Mouse (Mus musculus) hindbrain, embryonic 16.5 days (tissue): ENCODE measurements around the gene Olfr707. TPM values are rescaled to one million over a fixed set of nuclear protein-coding genes. Genes with fewer than 3 reads are reported as not detected.
"Not testable (repeated sequence)": the region's sequence is repeated elsewhere in the genome, so short reads cannot be mapped to it uniquely, and the experiment has no call there.

Experiments used
- ATAC-seq: fragments of 200-750 bp; cut with Nextera tagmentation; 2 replicates; pipeline ENCODE4 v1.8.0; 2017; ENCODE audit warnings: moderate TSS enrichment, moderate library complexity
- H3K27ac ChIP-seq: fragments of 300-500 bp; sonication (generic); 2 replicates; pipeline ENCODE4 v1.5.1; 2014; ENCODE audit warnings: low read depth, mild to moderate bottlenecking, control low read depth, low read length, moderate library complexity
- H3K27me3 ChIP-seq: fragments of 300-500 bp; sonication (generic); replicated peaks from 2 replicates; pipeline ENCODE4 v1.6.1; 2014; ENCODE audit warnings: low read length; ENCODE audit not compliant: control insufficient read depth, insufficient read depth
- H3K36me3 ChIP-seq: fragments of 300-500 bp; sonication (generic); 2 replicates; pipeline ENCODE4 v1.6.1; 2014; ENCODE audit warnings: mild to moderate bottlenecking, low read length, moderate library complexity, mixed read lengths; ENCODE audit not compliant: control insufficient read depth, insufficient read depth
- H3K4me1 ChIP-seq: fragments of 300-500 bp; sonication (generic); 2 replicates; pipeline ENCODE4 v1.6.1; 2014; ENCODE audit warnings: low read depth, low read length; ENCODE audit not compliant: control insufficient read depth, insufficient read depth
- H3K4me2 ChIP-seq: fragments of 300-500 bp; sonication (generic); 2 replicates; pipeline ENCODE4 v1.6.1; 2014; ENCODE audit warnings: mild to moderate bottlenecking, low read length, control low read depth, moderate library complexity
- H3K4me3 ChIP-seq: fragments of 300-500 bp; sonication (generic); 2 replicates; pipeline ENCODE4 v1.5.1; 2014; ENCODE audit warnings: mild to moderate bottlenecking, low read length, control low read depth, moderate library complexity
- H3K9ac ChIP-seq: fragments of 300-500 bp; sonication (generic); 2 replicates; pipeline ENCODE4 v1.6.1; 2014; ENCODE audit warnings: low read depth, mild to moderate bottlenecking, control low read depth, low read length, moderate library complexity
- H3K9me3 ChIP-seq: fragments of 300-500 bp; sonication (generic); 2 replicates; pipeline ENCODE4 v1.6.1; 2014; ENCODE audit warnings: mild to moderate bottlenecking, low read length, moderate library complexity; ENCODE audit not compliant: control insufficient read depth
- WGBS: fragments of 180-500 bp; shearing (Covaris S2); extraction: QIAGEN DNeasy Blood & Tissue Kit; methylation state at CpG from one replicate; pipeline ENCODE4 v1.1.7; 2014; 5-methylcytosine and 5-hydroxymethylcytosine counted together
- polyA plus RNA-seq: library from polyadenylated mRNA; unstranded; fragments of >200 nt; fragmentation: Nextera tagmentation; extraction: Ambion mirVana; gene quantifications from 2 replicates; pipeline ENCODE4 v1.2.1, GENCODE M21; 2015

The Olfr707 gene
- polyA plus RNA-seq: not detected in 2 replicates

DNA sequence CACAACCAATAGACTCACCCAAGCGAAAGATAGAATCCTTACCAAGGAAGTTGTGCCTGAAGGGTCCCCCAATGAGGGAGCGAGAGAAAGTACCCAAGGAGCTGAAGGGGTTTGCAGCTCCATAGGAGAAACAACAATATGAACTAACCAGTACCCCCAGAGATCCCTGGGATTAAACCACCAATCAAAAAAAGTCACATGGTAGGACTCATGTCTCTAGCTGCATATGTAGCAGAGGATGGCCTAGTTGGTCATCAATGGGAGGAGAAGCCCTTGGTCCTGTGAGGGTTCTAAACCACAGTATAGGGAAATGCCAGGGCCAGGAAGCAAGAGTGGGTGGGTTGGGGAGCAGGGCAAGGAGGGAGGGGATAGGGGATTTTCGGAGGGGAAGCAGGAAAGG is at the start of gene Olfr707:
Gene Olfr707, minus strand, starts transcription at position 101 of the 400 bp plus-strand sequence.
- not testable (repeated sequence) for H3K4me3 ChIP-seq, H3K9me3 ChIP-seq, H3K27ac ChIP-seq, ATAC-seq, H3K9ac ChIP-seq, H3K4me2 ChIP-seq, H3K36me3 ChIP-seq, H3K27me3 ChIP-seq, H3K4me1 ChIP-seq
- WGBS: 84% methylated on average over 3 of the region's 3 CpGs

DNA sequence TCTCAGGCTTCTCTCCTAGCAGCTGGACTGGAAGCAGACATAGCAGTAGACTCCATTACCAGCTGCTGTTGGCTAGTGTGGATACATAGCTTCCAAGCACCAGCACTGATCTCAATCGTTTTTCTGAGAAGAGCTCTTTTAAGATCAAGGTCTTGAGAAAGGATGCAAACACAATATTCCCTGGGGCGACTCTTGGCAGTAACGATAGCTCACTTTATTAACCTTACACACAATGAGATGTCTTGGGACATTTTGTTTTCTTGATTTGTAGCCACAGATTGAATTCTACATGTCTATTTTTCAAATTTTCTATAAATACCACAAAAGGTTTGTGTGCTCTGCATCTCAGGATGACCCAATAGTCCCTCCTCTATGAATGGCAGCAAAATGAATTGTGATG is 47.2 kb upstream of the Olfr707 start, which contains the start of gene Olfr710:
Gene Olfr710, minus strand, starts transcription at position 101 of the 400 bp plus-strand sequence.
- Histone ChIP-seq H3K27ac (no peak within 1 kb of the TSS), H3K4me3 (no peak within 1 kb of the TSS), H3K4me1 (no peaks in the 10 kb centered on the region), H3K4me2 (no peak within 1 kb of the TSS), H3K27me3 (no peaks in the 10 kb centered on the region), H3K36me3 (no peaks in the 10 kb centered on the region), H3K9ac (no peak within 1 kb of the TSS), H3K9me3 (no peaks in the 10 kb centered on the region)
- 81% methylated on average over 3 of the region's 3 CpGs for WGBS
- no peak for ATAC-seq

DNA sequence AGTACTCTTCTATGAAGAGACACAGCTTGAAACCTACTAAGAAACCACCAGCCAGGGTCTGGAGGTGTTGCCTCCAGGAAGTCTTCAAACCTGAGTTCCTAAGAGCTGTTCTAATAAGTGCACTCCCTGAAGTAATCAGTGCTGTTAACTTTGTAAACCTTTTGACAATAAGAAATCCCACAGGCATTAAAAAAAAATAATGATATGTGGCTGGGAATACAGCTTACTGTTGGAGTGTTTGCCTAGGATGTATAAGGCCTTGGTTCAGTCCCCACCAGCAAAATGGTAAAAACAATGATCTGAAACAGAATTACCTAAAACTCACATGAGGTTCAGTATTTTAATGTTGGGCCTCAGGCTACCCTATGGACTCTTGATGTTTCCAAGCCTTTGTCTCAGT is 31.1 kb upstream of the Olfr707 start, which contains the start of gene Olfr709-ps1:
Gene Olfr709-ps1, minus strand, starts transcription at position 101 of the 400 bp plus-strand sequence.
- H3K27me3 ChIP-seq: no peaks in the 10 kb centered on the region
- no peak within 1 kb of the TSS for H3K27ac ChIP-seq
- no peak for ATAC-seq
- no peaks in the 10 kb centered on the region for H3K4me1 ChIP-seq
- no peaks in the 10 kb centered on the region for H3K9me3 ChIP-seq
- no peak within 1 kb of the TSS for H3K4me3 ChIP-seq
- H3K4me2 ChIP-seq: no peak within 1 kb of the TSS
- H3K36me3 ChIP-seq: no peaks in the 10 kb centered on the region
- H3K9ac ChIP-seq: no peak within 1 kb of the TSS

DNA sequence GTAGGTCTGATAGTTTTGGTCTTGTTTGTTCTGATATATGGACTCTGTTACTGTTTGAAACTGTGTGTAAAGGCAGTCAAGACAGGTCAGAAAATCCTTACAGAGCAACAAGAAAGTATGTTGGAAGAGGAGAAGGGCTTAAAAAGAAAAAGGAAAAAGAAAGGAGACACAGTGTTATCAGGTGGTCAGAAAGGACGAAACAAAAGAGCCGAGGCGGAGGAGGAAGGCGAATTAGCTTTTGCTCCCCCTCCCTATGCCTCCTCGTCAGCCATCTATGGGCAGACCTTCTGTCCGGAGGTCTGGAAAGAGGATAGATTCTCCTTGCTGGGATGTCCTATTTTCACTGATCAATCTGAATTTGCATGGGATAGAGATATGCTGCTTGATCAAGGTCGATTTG is 19.9 kb upstream of the Olfr707 start:
- not testable (repeated sequence) for H3K27ac ChIP-seq, H3K4me3 ChIP-seq, H3K4me2 ChIP-seq, H3K4me1 ChIP-seq, H3K36me3 ChIP-seq, H3K9ac ChIP-seq, H3K9me3 ChIP-seq, H3K27me3 ChIP-seq, ATAC-seq
- 85% methylated on average over 2 of the region's 7 CpGs for WGBS

DNA sequence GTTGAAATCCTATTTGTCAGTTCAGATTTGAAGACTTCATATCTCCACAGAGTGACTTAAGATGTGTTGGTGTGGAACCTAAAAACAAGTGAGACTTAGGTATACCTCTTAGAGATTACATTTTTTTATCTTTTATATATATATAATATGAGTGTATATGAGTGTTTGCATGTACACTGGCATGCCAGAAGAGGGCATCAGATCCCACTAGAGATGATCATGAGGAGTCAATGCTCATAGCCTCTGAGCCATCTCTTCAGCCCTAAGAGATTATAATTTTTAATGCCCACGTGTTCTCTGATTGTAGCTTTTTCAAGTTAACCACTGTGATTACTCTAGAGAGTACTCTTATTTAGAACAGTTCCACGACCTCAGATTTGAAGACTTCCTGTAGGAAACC is 6.6 kb upstream of the Olfr707 start, which contains the start of gene Olfr1532-ps1:
Gene Olfr1532-ps1, plus strand, starts transcription at position 326 of the 400 bp plus-strand sequence.
- 61% methylated on average over 2 of the region's 2 CpGs for WGBS
- Histone ChIP-seq H3K9me3 (no peaks in the 10 kb centered on the region), H3K4me3 (no peak within 1 kb of the TSS), H3K9ac (no peak within 1 kb of the TSS), H3K4me2 (no peak within 1 kb of the TSS), H3K27ac (no peak within 1 kb of the TSS), H3K27me3 (no peaks in the 10 kb centered on the region), H3K36me3 (no peaks in the 10 kb centered on the region), H3K4me1 (no peaks in the 10 kb centered on the region)
- ATAC-seq: no peak

DNA sequence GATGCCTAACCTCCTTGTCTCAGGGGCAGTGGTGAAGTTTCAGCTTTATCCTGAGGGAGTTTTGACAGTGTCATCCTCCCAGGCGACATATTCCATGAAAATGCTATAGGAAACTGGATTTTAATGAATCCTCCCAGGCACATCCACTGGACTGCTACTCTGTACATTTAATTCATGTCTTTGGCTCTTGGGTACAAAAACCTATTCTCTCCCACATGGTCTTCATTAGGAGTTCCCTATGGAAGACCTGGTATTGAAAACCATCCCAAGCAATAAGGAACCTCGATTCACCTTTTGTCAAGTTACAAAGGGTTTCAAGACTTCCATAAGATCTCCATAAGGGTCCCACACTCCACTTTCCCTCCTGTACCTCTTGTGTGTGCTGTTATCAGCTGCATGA is 13.0 kb downstream of the Olfr707 start, which contains the start of gene Olfr706:
Gene Olfr706, minus strand, starts transcription at position 101 of the 400 bp plus-strand sequence.
- Histone ChIP-seq H3K27ac (no peak within 1 kb of the TSS), H3K27me3 (no peaks in the 10 kb centered on the region), H3K4me2 (no peak within 1 kb of the TSS), H3K4me1 (no peaks in the 10 kb centered on the region), H3K9ac (no peak within 1 kb of the TSS), H3K36me3 (no peaks in the 10 kb centered on the region), H3K4me3 (no peak within 1 kb of the TSS), H3K9me3 (no peaks in the 10 kb centered on the region)
- ATAC-seq: no peak
- 83% methylated on average over 2 of the region's 2 CpGs for WGBS

DNA sequence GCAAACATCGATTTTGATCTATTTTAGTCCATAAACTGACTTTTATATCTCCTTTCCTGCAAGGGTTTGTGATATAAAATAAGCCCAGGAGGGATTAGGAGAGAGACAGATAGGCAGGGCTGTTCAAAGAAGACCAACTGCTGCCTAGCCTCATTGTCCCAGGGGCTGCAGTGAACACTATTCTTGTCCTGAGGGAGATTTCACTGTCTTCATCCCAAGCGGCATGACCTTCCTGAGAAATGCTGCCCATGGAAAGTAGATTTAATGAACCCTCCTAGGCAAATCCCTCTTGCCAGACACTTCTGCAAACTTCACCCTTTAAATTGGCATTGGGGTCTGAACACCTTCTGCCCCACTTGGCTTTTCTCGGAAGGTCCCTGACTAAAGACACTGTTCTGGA is 24.2 kb downstream of the Olfr707 start, which contains the start of gene Olfr705:
Gene Olfr705, minus strand, starts transcription at position 101 of the 400 bp plus-strand sequence.
- no peak within 1 kb of the TSS for H3K4me2 ChIP-seq
- H3K27me3 ChIP-seq: no peaks in the 10 kb centered on the region
- WGBS: 87% methylated on average over 3 of the region's 3 CpGs
- no peak within 1 kb of the TSS for H3K9ac ChIP-seq
- no peak within 1 kb of the TSS for H3K27ac ChIP-seq
- H3K36me3 ChIP-seq: no peaks in the 10 kb centered on the region
- no peak for ATAC-seq
- no peak within 1 kb of the TSS for H3K4me3 ChIP-seq
- no peaks in the 10 kb centered on the region for H3K4me1 ChIP-seq
- H3K9me3 ChIP-seq: no peaks in the 10 kb centered on the region

DNA sequence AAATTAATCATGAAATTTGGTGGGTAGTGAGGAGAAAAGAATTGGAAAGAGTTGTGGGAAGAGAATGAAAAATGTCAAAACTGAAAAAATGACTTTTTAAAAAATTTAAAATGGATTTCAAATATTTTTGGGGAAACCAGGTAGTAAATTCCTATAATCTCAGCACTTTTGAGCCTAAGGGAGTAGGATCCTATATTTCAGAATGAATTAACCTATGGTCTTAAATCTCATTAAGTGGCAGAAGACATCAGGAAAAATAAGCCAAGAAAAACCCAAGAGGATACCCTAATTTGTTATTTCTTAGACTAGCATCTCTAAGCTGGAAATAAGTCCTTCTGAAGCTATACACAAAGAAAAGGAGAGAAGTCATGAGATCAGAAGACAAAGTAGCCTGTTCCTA is 38.2 kb downstream of the Olfr707 start, which contains the start of gene Olfr704:
Gene Olfr704, plus strand, starts transcription at position 301 of the 400 bp plus-strand sequence.
- Histone ChIP-seq H3K9ac (no peak within 1 kb of the TSS), H3K27ac (no peak within 1 kb of the TSS), H3K36me3 (no peaks in the 10 kb centered on the region), H3K4me1 (no peaks in the 10 kb centered on the region), H3K9me3 (no peaks in the 10 kb centered on the region), H3K4me3 (no peak within 1 kb of the TSS), H3K4me2 (no peak within 1 kb of the TSS), H3K27me3 (no peaks in the 10 kb centered on the region)
- ATAC-seq: no peak

DNA sequence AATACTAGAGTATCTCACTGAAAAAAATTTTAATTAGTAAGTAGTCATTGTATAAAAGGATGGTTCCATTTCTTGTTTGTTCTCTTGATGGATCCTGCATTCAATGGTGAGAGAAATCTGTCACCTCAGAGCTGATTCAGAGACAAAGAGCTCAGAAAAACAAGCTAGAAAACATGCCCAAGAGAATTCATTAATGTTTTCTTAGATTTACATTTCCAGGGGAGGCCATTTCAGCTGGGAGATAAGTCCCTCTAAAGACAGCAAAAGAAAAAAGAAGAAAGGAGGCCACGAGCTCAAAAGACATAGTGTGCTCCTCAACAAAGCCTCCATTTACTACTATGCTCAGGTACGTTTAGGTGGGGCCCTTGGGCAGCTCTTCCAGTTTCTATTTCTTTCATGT is 58.0 kb downstream of the Olfr707 start, which contains the start of gene Olfr703:
Gene Olfr703, plus strand, starts transcription at position 301 of the 400 bp plus-strand sequence.
- Histone ChIP-seq H3K9ac (no peak within 1 kb of the TSS), H3K27ac (no peak within 1 kb of the TSS), H3K4me2 (no peak within 1 kb of the TSS), H3K27me3 (no peaks in the 10 kb centered on the region), H3K36me3 (no peaks in the 10 kb centered on the region), H3K9me3 (no peaks in the 10 kb centered on the region), H3K4me3 (no peak within 1 kb of the TSS), H3K4me1 (no peaks in the 10 kb centered on the region)
- 62% methylated on average over 2 of the region's 2 CpGs for WGBS
- ATAC-seq: no peak
